Mouse (Mus musculus) heart, adult 8-10 months (tissue): Measurements from ENCODE around the gene Bcl2a1b. TPM values are rescaled to one million over a fixed set of nuclear protein-coding genes. Genes with fewer than 3 reads are reported as not detected.
"Not testable (repeated sequence)": the region's sequence is repeated elsewhere in the genome, so short reads cannot be mapped to it uniquely, and the experiment has no call there.

Experiments
- DNase-seq: peaks from one replicate; pipeline ENCODE4 v3.0.0; 2022; ENCODE audit warnings: low spot score
- total RNA-seq, 4 experiments: library from RNA; stranded (reverse); gene quantifications; 2 replicates each; pipeline ENCODE4 v1.2.4; 2022

Bcl2a1b gene
- total RNA-seq, result 1 to 10 TPM in 1 of 4 experiments, under 1 TPM in 1, not detected in 2; 0.52 to 2.9 TPM

GRCm38 (mm10) chr9:89198969-89199416 is at the start of gene Bcl2a1b, which contains the start of gene Gm29094:
TSS of gene Bcl2a1b (plus strand) at chr9:89199209.
TSS of gene Gm29094 (plus strand) at chr9:89199379.
- not testable (repeated sequence) for DNase-seq

GRCm38 (mm10) chr9:89172539-89172938 is 26.5 kb upstream of the Bcl2a1b start:
- DNase-seq, result not testable (repeated sequence)

- peak; percentile 75 for DNase-seq
These were observed 20.2 kb upstream of the Bcl2a1b start for GRCm38 (mm10) chr9:89178833-89179232.

- DNase-seq, result not testable (repeated sequence)
These were observed 19.5 kb upstream of the Bcl2a1b start for GRCm38 (mm10) chr9:89179469-89179868.

- not testable (repeated sequence) for DNase-seq
These were observed 12.0 kb upstream of the Bcl2a1b start for GRCm38 (mm10) chr9:89187006-89187405.

- DNase-seq, result not testable (repeated sequence)
These were observed 3.5 kb upstream of the Bcl2a1b start for GRCm38 (mm10) chr9:89195483-89195882.

- not testable (repeated sequence) for DNase-seq
These were observed 1.5 kb upstream of the Bcl2a1b start for GRCm38 (mm10) chr9:89197509-89197908.

GRCm38 (mm10) chr9:89198349-89198748 is 660 bp upstream of the Bcl2a1b start:
- not testable (repeated sequence) for DNase-seq

GRCm38 (mm10) chr9:89202256-89202655 is 3.2 kb downstream of the Bcl2a1b start:
- DNase-seq, result not testable (repeated sequence)

GRCm38 (mm10) chr9:89208939-89209338 is 9.9 kb downstream of the Bcl2a1b start:
- not testable (repeated sequence) for DNase-seq

- peak; percentile 32 for DNase-seq
These were observed 11.5 kb downstream of the Bcl2a1b start, which contains the start of gene Mthfs for GRCm38 (mm10) chr9:89210353-89211064. TSS of gene Mthfs (plus strand) at chr9:89210676.

GRCm38 (mm10) chr9:89211065-89211858 is 12.3 kb downstream of the Bcl2a1b start:
- peak; percentile 95 for DNase-seq

- not testable (repeated sequence) for DNase-seq
These were observed 13.4 kb downstream of the Bcl2a1b start for GRCm38 (mm10) chr9:89212428-89212827.

- not testable (repeated sequence) for DNase-seq
These were observed 19.2 kb downstream of the Bcl2a1b start for GRCm38 (mm10) chr9:89218174-89218573.

- not testable (repeated sequence) for DNase-seq
These were observed 20.7 kb downstream of the Bcl2a1b start for GRCm38 (mm10) chr9:89219668-89220067.

GRCm38 (mm10) chr9:89220704-89221287 is 21.8 kb downstream of the Bcl2a1b start:
- not testable (repeated sequence) for DNase-seq

- DNase-seq, result no peak
These were observed 27.1 kb downstream of the Bcl2a1b start for GRCm38 (mm10) chr9:89226071-89226470.

- DNase-seq, result no peak
These were observed 29.1 kb downstream of the Bcl2a1b start for GRCm38 (mm10) chr9:89228122-89228521.

- not testable (repeated sequence) for DNase-seq
These were observed 32.0 kb downstream of the Bcl2a1b start for GRCm38 (mm10) chr9:89230897-89231497.

GRCm38 (mm10) chr9:89237131-89237530 is 38.1 kb downstream of the Bcl2a1b start:
- not testable (repeated sequence) for DNase-seq

- not testable (repeated sequence) for DNase-seq
These were observed 40.0 kb downstream of the Bcl2a1b start for GRCm38 (mm10) chr9:89238976-89239505.
